Mouse (Mus musculus) heart, postnatal 0 days (tissue): ENCODE data around the gene Zfp827. TPM values are rescaled to one million over a fixed set of nuclear protein-coding genes. Genes with fewer than 3 reads are reported as not detected.
A peak's percentile ranks its signal among the peaks of the same experiment; 100 is the strongest.

Experiments
- ATAC-seq: fragments of 200-750 bp; cut with Nextera tagmentation; 2 replicates; pipeline ENCODE4 v1.8.0; 2017; ENCODE audit warnings: low read depth, moderate number of reproducible peaks, moderate library complexity; ENCODE audit not compliant: insufficient read depth
- DNase-seq: peaks from one replicate; pipeline ENCODE4 v3.0.0-alpha.2; 2016; ENCODE audit warnings: low spot score
- H3K27ac ChIP-seq: fragments of 300-500 bp; sonication (generic); 2 replicates; pipeline ENCODE4 v1.5.1; 2014; ENCODE audit warnings: low read depth, mild to moderate bottlenecking
- H3K27me3 ChIP-seq: fragments of 300-500 bp; sonication (generic); 2 replicates; pipeline ENCODE4 v1.6.1; 2014; ENCODE audit warnings: low read length, mixed read lengths; ENCODE audit not compliant: control insufficient read depth, insufficient read depth
- H3K36me3 ChIP-seq: fragments of 300-500 bp; sonication (generic); replicated peaks from 2 replicates; pipeline ENCODE4 v1.6.1; 2014; ENCODE audit warnings: low read length, mixed read lengths; ENCODE audit not compliant: control insufficient read depth, insufficient read depth
- H3K4me1 ChIP-seq: fragments of 300-500 bp; sonication (generic); 2 replicates; pipeline ENCODE4 v1.6.1; 2014; ENCODE audit warnings: antibody characterized with exemption; ENCODE audit not compliant: control insufficient read depth, insufficient read depth
- H3K4me2 ChIP-seq: fragments of 300-500 bp; sonication (generic); 2 replicates; pipeline ENCODE4 v1.6.1; 2014; ENCODE audit warnings: low read depth, mild to moderate bottlenecking, low read length, moderate library complexity
- H3K4me3 ChIP-seq: fragments of 300-500 bp; sonication (generic); 2 replicates; pipeline ENCODE4 v1.5.1; 2014; ENCODE audit warnings: low read depth, low read length
- H3K9ac ChIP-seq: fragments of 300-500 bp; sonication (generic); replicated peaks from 2 replicates; pipeline ENCODE4 v1.6.1; 2014; ENCODE audit warnings: low read depth, low read length, mixed read lengths
- H3K9me3 ChIP-seq: fragments of 300-500 bp; sonication (generic); replicated peaks from 2 replicates; pipeline ENCODE4 v1.6.1; 2016; ENCODE audit warnings: low read length; ENCODE audit not compliant: control insufficient read depth
- CTCF ChIP-seq: IDR thresholded peaks from 2 replicates; pipeline ENCODE4 v1.5.1; 2016; ENCODE audit warnings: antibody characterized with exemption, control low read depth, low read depth
- EP300 ChIP-seq: IDR thresholded peaks from 2 replicates; pipeline ENCODE4 v1.6.1; 2016; ENCODE audit warnings: antibody characterized with exemption, low read depth
- WGBS: fragments of 180-500 bp; shearing (Covaris S2); extraction: QIAGEN DNeasy Blood & Tissue Kit; methylation state at CpG from one replicate; pipeline ENCODE4 v1.1.7; 2014; 5-methylcytosine and 5-hydroxymethylcytosine counted together
- polyA plus RNA-seq: library from polyadenylated mRNA; unstranded; fragments of >200 nt; fragmentation: Nextera tagmentation; extraction: Ambion mirVana; gene quantifications from 2 replicates; pipeline ENCODE4 v1.2.1, GENCODE M21; 2015
- total RNA-seq: library from RNA; depleted of rRNA; stranded (reverse); fragments of >200 nt; gene quantifications from 2 replicates; pipeline ENCODE4 v1.2.3, GENCODE M21; 2014; ENCODE audit warnings: low replicate concordance; rRNA removed

Zfp827 gene
- 22.7 and 25.2 TPM in 2 replicates for total RNA-seq
- 4.2 and 4.8 TPM in 2 replicates for polyA plus RNA-seq

DNA sequence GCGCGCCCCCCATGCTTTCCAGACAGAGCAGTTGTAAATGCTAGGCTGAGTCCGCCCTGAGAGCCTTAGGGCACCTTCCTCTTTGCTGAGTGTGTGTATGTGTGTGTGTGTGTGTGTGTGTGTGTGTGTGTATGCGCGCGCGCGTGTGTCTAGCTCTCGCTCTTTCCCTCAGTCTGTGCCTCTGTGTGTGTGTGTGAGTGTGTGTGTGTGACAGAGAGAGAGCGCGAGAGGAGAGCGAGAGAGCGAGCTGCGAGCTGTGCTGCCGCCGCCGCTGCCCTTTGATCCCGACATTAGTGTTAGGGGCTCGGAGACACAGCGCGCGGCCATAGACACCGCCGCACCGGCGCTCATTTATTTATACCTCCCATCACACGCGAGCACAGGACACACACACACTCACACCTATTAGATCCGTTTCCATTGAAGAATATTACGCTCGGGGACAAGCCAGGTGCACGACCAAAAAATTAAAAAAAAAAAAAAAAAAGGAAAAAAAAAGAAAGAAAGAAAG, at the start of gene Zfp827:
TSS of gene Zfp827 (plus strand) at position 461 of the 511 bp plus-strand sequence.
- Histone ChIP-seq H3K4me3 (peak within 1 kb of the TSS; percentile 89), H3K4me2 (peak within 1 kb of the TSS; percentile 69), H3K36me3 (no peaks in the 10 kb centered on the region), H3K9ac (peak within 1 kb of the TSS; percentile 93), H3K27me3 (no peaks in the 10 kb centered on the region), H3K9me3 (no peaks in the 10 kb centered on the region), H3K4me1 (peaks cover 15% of the 10 kb centered on the region), H3K27ac (peak within 1 kb of the TSS; percentile 100)
- DNase-seq, result peak; percentile 80
- WGBS, result 1% methylated on average over 32 of the region's 32 CpGs
- TF ChIP-seq EP300 (0 out of 2 replicates have a peak, but pooled peaks have one; percentile 28), CTCF (no peak)
- peak; percentile 26 for ATAC-seq

DNA sequence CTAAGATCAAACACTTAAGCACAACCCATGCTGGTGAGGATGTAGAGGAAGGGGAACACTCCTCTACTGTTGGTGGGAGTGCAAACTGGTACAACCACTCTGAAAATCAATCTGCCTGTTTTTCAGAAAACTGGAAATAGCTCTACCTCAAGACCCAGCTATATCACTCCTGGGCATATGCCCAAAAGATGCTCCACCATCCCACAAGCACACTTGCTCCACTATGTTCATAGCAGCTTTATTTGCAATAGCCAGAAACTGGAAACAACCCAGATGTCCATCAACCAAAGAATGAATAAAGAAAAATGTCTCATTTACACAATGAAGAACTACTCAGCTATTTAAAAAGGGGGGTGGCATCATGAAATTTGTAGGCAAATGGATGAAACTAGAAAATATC, 23.9 kb upstream of the Zfp827 start:
- ATAC-seq (no peak), DNase-seq (no peak)
- Histone ChIP-seq H3K9ac (no peak overlapping the region), H3K4me1 (no peaks in the 10 kb centered on the region), H3K4me3 (no peak overlapping the region), H3K27me3 (no peaks in the 10 kb centered on the region), H3K9me3 (no peaks in the 10 kb centered on the region), H3K36me3 (no peaks in the 10 kb centered on the region), H3K4me2 (no peak overlapping the region), H3K27ac (no peak overlapping the region)
- no peak for TF ChIP-seq EP300
- TF ChIP-seq CTCF, result no peak

DNA sequence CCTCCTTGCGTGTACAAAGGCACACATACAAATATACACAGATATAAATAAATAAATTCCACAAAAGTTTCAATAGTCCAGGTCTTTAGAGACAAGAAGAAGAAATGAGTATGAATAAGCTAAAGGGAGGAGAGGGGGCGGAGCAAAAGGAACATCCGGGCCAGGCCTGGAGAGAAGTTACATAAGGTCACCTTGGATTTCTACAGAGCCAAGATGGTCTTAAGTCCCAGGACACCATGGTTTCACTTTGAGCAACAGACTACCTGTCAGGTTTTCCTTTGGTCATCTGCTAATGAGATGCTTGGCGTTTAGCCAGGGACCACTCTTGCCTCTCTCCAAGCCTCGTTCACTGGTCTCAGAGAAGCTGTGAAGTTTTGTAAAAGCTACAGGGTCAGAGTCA, 13.2 kb upstream of the Zfp827 start:
- H3K27ac ChIP-seq, result no peak overlapping the region
- no peak overlapping the region for H3K4me2 ChIP-seq
- H3K9me3 ChIP-seq, result no peaks in the 10 kb centered on the region
- no peaks in the 10 kb centered on the region for H3K36me3 ChIP-seq
- H3K4me1 ChIP-seq, result no peaks in the 10 kb centered on the region
- H3K4me3 ChIP-seq, result no peak overlapping the region
- WGBS, result 77% methylated on average over 5 of the region's 5 CpGs
- TF ChIP-seq EP300 (no peak), CTCF (no peak)
- H3K27me3 ChIP-seq, result no peaks in the 10 kb centered on the region
- H3K9ac ChIP-seq, result no peak overlapping the region
- DNase-seq (no peak), ATAC-seq (no peak)

DNA sequence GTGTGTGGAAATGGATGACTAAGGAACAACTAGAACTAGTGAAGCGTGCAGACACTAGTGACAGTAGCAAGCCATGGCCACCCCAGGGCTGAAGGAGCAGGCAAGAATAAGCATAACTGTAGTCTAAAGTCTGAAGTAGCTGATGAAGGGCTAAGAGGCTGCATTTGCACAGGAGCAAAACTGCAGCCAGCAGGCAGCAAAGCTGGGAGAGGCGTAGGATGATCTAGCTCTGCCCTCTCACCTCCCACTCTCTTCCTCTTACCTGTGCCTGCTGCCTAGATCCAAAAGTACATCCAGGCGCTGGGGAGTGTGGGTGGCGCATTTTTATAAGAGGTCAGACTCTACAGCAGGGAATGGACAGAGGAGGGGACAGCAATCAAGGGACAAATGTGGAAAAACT, 12.2 kb upstream of the Zfp827 start:
- DNase-seq (no peak), ATAC-seq (no peak)
- Histone ChIP-seq H3K27me3 (no peaks in the 10 kb centered on the region), H3K36me3 (no peaks in the 10 kb centered on the region), H3K4me3 (no peak overlapping the region), H3K27ac (no peak overlapping the region), H3K4me2 (no peak overlapping the region), H3K9me3 (no peaks in the 10 kb centered on the region), H3K4me1 (no peaks in the 10 kb centered on the region), H3K9ac (no peak overlapping the region)
- no peak for TF ChIP-seq CTCF
- WGBS, result 81% methylated on average over 4 of the region's 4 CpGs

DNA sequence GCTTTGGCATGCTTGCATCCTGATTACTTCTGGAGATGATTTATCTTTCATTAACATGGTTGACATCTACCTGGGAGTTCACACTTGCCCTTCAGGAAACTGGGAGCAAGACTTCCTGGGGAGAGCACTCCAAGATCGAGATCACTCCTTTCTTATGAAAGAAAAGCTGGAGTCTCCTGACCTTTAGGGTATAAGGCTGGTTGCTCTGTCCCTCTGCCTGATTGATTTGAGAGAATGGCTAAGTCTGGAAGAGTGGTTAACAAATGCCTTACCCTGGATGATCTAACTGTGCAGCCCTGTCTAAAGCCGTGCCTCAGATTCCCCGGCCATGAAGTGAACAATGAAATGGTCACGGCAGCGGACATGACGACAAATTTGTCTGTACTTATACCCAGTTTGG, 11.7 kb upstream of the Zfp827 start:
- Histone ChIP-seq H3K4me1 (no peaks in the 10 kb centered on the region), H3K4me3 (no peak overlapping the region), H3K4me2 (no peak overlapping the region), H3K9ac (no peak overlapping the region), H3K27ac (no peak overlapping the region), H3K36me3 (no peaks in the 10 kb centered on the region), H3K27me3 (no peaks in the 10 kb centered on the region), H3K9me3 (no peaks in the 10 kb centered on the region)
- DNase-seq, result no peak
- TF ChIP-seq EP300 (no peak), CTCF (no peak)
- 69% methylated on average over 6 of the region's 6 CpGs for WGBS
- ATAC-seq, result no peak

DNA sequence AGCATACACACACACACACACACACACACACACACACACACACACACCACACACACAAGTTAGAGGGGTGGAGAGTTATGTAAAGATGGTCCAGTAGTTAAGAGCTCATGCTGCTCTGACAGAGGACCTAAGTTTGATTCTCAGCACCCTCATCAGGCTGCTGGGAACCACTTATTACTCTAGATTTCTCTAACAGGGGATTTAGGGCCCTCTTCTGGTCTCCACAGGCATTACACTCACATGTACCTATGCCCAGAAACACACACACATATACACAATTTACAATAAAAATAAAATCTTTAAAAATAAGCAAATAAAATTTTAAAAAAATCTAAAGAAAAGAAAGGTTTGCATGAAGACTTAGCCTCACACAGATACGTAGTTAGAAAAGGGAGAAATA, 4.3 kb upstream of the Zfp827 start:
- no peak for DNase-seq
- no peaks in the 10 kb centered on the region for H3K27me3 ChIP-seq
- no peak for ATAC-seq
- TF ChIP-seq EP300 (no peak), CTCF (no peak)
- no peak overlapping the region for H3K4me3 ChIP-seq
- H3K9me3 ChIP-seq, result no peaks in the 10 kb centered on the region
- no peaks in the 10 kb centered on the region for H3K36me3 ChIP-seq
- H3K4me1 ChIP-seq, result no peaks in the 10 kb centered on the region
- H3K4me2 ChIP-seq, result no peak overlapping the region
- no peak overlapping the region for H3K9ac ChIP-seq
- 100% methylated on average over 1 of the region's 1 CpGs for WGBS
- H3K27ac ChIP-seq, result no peak overlapping the region
